Mouse (Mus musculus) yolk sac, embryonic 10.5 days (tissue): ENCODE results near the gene Fam98c.

Source experiments
- DNase-seq: peaks from one replicate; pipeline ENCODE4 v3.0.0-alpha.2; 2017; ENCODE audit warnings: low spot score

Fam98c gene

GRCm38 (mm10) chr7:29108992-29109955 is 46.8 kb downstream of the Fam98c start:
- DNase-seq, result peak; percentile 17
